Mouse (Mus musculus) neural tube, embryonic 12.5 days (tissue): ENCODE measurements around the gene Gadd45b. TPM values are rescaled to one million over a fixed set of nuclear protein-coding genes. Genes with fewer than 3 reads are reported as not detected.
A peak's percentile ranks its signal among the peaks of the same experiment; 100 is the strongest.

Experiments
- ATAC-seq: fragments of 200-750 bp; cut with Nextera tagmentation; 2 replicates; pipeline ENCODE4 v1.8.0; 2017; ENCODE audit warnings: low read depth, mild to moderate bottlenecking, moderate TSS enrichment, moderate library complexity; ENCODE audit not compliant: low FRiP score
- H3K27ac ChIP-seq: fragments of 300-500 bp; sonication (generic); 2 replicates; pipeline ENCODE4 v1.5.1; 2016
- H3K27me3 ChIP-seq: fragments of 300-500 bp; sonication (generic); replicated peaks from 2 replicates; pipeline ENCODE4 v1.6.1; 2016; ENCODE audit warnings: mild to moderate bottlenecking
- H3K36me3 ChIP-seq: fragments of 300-500 bp; sonication (generic); 2 replicates; pipeline ENCODE4 v1.6.1; 2016; ENCODE audit warnings: mild to moderate bottlenecking
- H3K4me1 ChIP-seq: fragments of 300-500 bp; sonication (generic); 2 replicates; pipeline ENCODE4 v1.6.1; 2016
- H3K4me2 ChIP-seq: fragments of 300-500 bp; sonication (generic); replicated peaks from 2 replicates; pipeline ENCODE4 v1.6.1; 2016; ENCODE audit warnings: mild to moderate bottlenecking
- H3K4me3 ChIP-seq: fragments of 300-500 bp; sonication (generic); 2 replicates; pipeline ENCODE4 v1.5.1; 2016
- H3K9ac ChIP-seq: fragments of 300-500 bp; sonication (generic); 2 replicates; pipeline ENCODE4 v1.6.1; 2016; ENCODE audit warnings: mild to moderate bottlenecking
- H3K9me3 ChIP-seq: fragments of 300-500 bp; sonication (generic); 2 replicates; pipeline ENCODE4 v1.6.1; 2016; ENCODE audit warnings: mild to moderate bottlenecking
- WGBS: fragments of 180-500 bp; shearing (Covaris S2); methylation state at CpG from one replicate; pipeline ENCODE4 v1.1.7; 2016; 5-methylcytosine and 5-hydroxymethylcytosine counted together
- polyA plus RNA-seq: library from polyadenylated mRNA; unstranded; fragments of >200 nt; fragmentation: Nextera tagmentation; extraction: Ambion mirVana; gene quantifications from 2 replicates; pipeline ENCODE4 v1.2.1, GENCODE M21; 2016

Gadd45b gene
- polyA plus RNA-seq, 1 experiment from 2014 or later: 8.0 TPM

DNA sequence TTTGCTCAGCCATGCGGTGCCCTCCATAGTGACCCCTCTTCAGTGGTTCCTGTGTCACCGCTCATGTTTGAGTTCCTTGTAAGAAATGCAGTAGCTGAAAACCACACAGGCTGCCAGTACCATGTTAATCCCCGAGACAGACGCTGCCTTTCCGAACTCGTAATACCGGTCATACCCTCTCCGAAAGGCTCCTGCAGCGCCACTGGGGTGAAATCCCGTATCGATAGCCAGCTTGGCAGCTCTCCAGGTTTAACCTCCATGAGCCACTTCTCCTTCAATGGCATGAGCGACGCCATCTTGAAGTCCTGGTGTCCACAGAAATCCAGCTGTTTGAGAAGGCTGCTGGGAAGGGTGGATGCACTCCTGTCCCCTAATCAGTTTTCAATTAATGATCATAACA is 24.5 kb downstream of the Gadd45b start:
- H3K9ac ChIP-seq: no peak overlapping the region
- no peaks in the 10 kb centered on the region; the same call in 1 of the 2 replicates for H3K4me1 ChIP-seq
- no peaks in the 10 kb centered on the region for H3K36me3 ChIP-seq
- no peak overlapping the region for H3K4me2 ChIP-seq
- ATAC-seq: no peak
- H3K27me3 ChIP-seq: no peaks in the 10 kb centered on the region
- H3K9me3 ChIP-seq: no peaks in the 10 kb centered on the region
- H3K4me3 ChIP-seq: no peak overlapping the region
- WGBS: 89% methylated on average over 13 of the region's 13 CpGs
- H3K27ac ChIP-seq: no peak overlapping the region

DNA sequence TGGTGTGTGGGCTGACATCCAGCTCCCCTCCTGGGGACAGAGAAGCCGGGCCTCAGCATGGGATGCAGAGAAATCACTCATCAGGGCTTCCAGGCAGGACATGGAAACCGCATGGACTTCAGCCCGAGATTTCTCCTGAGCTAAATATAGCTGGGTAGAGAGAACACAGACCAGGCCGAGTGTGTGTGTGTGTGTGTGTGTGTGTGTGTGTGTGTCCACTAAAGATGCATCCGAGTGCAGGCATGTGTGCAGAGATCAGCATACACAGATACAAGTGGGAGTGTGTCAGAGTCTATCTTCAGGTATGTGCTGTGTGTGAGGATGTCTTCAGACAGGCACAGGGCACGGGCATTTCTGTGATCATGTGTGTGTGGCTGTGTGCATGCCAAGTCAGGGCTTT is 25.0 kb downstream of the Gadd45b start:
- H3K27me3 ChIP-seq: no peaks in the 10 kb centered on the region
- H3K9ac ChIP-seq: no peak overlapping the region
- WGBS: 84% methylated on average over 6 of the region's 6 CpGs
- no peak overlapping the region for H3K4me2 ChIP-seq
- no peaks in the 10 kb centered on the region; the same call in 1 of the 2 replicates for H3K4me1 ChIP-seq
- H3K9me3 ChIP-seq: no peaks in the 10 kb centered on the region
- H3K4me3 ChIP-seq: no peak overlapping the region
- no peak overlapping the region for H3K27ac ChIP-seq
- H3K36me3 ChIP-seq: no peaks in the 10 kb centered on the region
- no peak for ATAC-seq

- Histone ChIP-seq H3K9me3 (no peaks in the 10 kb centered on the region), H3K36me3 (no peaks in the 10 kb centered on the region), H3K9ac (no peak overlapping the region), H3K4me1 (no peaks in the 10 kb centered on the region; the same call in 1 of the 2 replicates), H3K27me3 (no peaks in the 10 kb centered on the region), H3K4me3 (no peak overlapping the region), H3K4me2 (no peak overlapping the region), H3K27ac (no peak overlapping the region)
- ATAC-seq: no peak
- 24% methylated on average over 9 of the region's 9 CpGs for WGBS
Observed at GRCm38 (mm10) chr10:80955536-80955935, 25.7 kb downstream of the Gadd45b start.

DNA sequence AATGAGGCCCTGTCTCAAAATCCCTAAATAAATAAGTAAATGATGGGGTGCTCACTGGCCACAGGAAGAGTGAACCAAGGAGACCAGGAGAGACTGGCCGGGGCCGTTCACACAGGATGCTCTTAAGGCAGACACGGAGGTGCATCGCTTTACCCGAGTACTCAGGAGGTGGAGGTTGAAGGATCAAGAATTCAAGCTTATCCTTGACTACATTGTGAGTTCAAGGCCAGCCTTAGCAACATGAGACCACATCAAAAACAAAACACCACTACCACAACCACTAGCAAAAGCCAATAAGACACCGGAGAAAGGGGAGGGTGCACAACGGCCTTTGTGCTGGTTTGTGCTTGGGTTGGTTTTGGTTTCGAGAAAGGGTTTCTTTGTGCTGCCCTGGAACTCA is 26.5 kb downstream of the Gadd45b start:
- H3K9me3 ChIP-seq: no peaks in the 10 kb centered on the region
- no peak overlapping the region for H3K4me3 ChIP-seq
- no peak overlapping the region for H3K27ac ChIP-seq
- no peaks in the 10 kb centered on the region for H3K36me3 ChIP-seq
- ATAC-seq: no peak
- no peaks in the 10 kb centered on the region for H3K27me3 ChIP-seq
- H3K4me1 ChIP-seq: peaks cover 7% of the 10 kb centered on the region; the same call in 1 of the 2 replicates
- H3K9ac ChIP-seq: no peak overlapping the region
- no peak overlapping the region for H3K4me2 ChIP-seq
- WGBS: 93% methylated on average over 8 of the region's 8 CpGs

GRCm38 (mm10) chr10:80956901-80957300 is 27.0 kb downstream of the Gadd45b start:
- H3K4me2 ChIP-seq: no peak overlapping the region
- H3K27me3 ChIP-seq: no peaks in the 10 kb centered on the region
- no peak for ATAC-seq
- H3K4me1 ChIP-seq: peaks cover 9% of the 10 kb centered on the region; the same call in 1 of the 2 replicates
- H3K27ac ChIP-seq: no peak overlapping the region
- H3K9ac ChIP-seq: no peak overlapping the region
- 73% methylated on average over 6 of the region's 6 CpGs for WGBS
- H3K9me3 ChIP-seq: no peaks in the 10 kb centered on the region
- H3K4me3 ChIP-seq: no peak overlapping the region
- H3K36me3 ChIP-seq: no peaks in the 10 kb centered on the region

DNA sequence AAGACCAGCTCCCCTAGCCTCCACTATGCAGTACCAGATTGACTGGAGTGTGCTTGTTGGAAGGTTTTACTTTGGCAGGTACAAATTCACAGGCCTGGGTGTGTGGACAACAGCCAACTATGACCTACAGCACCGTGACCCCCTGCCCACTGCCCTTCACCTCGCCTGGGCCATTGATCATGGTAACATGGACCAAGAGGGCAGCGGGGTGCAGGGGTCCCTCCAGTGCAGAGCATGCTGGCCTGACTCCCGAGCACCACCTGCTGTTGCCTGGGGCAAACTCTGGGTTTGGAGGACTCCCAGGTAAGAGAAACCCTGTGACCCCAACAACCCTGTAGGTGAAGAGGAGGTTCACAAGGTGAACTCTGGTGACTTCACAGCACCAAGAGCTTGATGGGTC is 27.9 kb downstream of the Gadd45b start:
- Histone ChIP-seq H3K9ac (no peak overlapping the region), H3K27ac (no peak overlapping the region), H3K4me2 (no peak overlapping the region), H3K9me3 (no peaks in the 10 kb centered on the region), H3K4me3 (no peak overlapping the region), H3K36me3 (no peaks in the 10 kb centered on the region), H3K4me1 (peaks cover 9% of the 10 kb centered on the region; the same call in 1 of the 2 replicates), H3K27me3 (no peaks in the 10 kb centered on the region)
- ATAC-seq: no peak
- WGBS: 67% methylated on average over 4 of the region's 4 CpGs

GRCm38 (mm10) chr10:80958979-80959637 is 29.2 kb downstream of the Gadd45b start:
- no peak for ATAC-seq
- no peak overlapping the region for H3K9ac ChIP-seq
- H3K27me3 ChIP-seq: no peaks in the 10 kb centered on the region
- H3K36me3 ChIP-seq: no peaks in the 10 kb centered on the region
- H3K27ac ChIP-seq: no peak overlapping the region
- no peaks in the 10 kb centered on the region for H3K9me3 ChIP-seq
- H3K4me2 ChIP-seq: no peak overlapping the region
- WGBS: 84% methylated on average over 5 of the region's 5 CpGs
- peaks cover 9% of the 10 kb centered on the region; the same call in 1 of the 2 replicates for H3K4me1 ChIP-seq
- no peak overlapping the region for H3K4me3 ChIP-seq

GRCm38 (mm10) chr10:80960551-80961508 is 31.0 kb downstream of the Gadd45b start:
- Histone ChIP-seq H3K4me2 (peak overlapping the region; percentile 16; the same call in 1 of the 2 replicates), H3K27ac (no peak overlapping the region), H3K9ac (no peak overlapping the region), H3K9me3 (no peaks in the 10 kb centered on the region), H3K27me3 (no peaks in the 10 kb centered on the region), H3K36me3 (no peaks in the 10 kb centered on the region), H3K4me1 (peaks cover 9% of the 10 kb centered on the region; the same call in 1 of the 2 replicates), H3K4me3 (no peak overlapping the region)
- no peak for ATAC-seq
- WGBS: 12% methylated on average over 16 of the region's 16 CpGs

- no peak for ATAC-seq
- H3K4me1 ChIP-seq: peaks cover 9% of the 10 kb centered on the region; the same call in 1 of the 2 replicates
- H3K36me3 ChIP-seq: no peaks in the 10 kb centered on the region
- no peak overlapping the region for H3K4me3 ChIP-seq
- H3K27me3 ChIP-seq: no peaks in the 10 kb centered on the region
- no peak overlapping the region for H3K27ac ChIP-seq
- no peaks in the 10 kb centered on the region for H3K9me3 ChIP-seq
- WGBS: 58% methylated on average over 10 of the region's 10 CpGs
- H3K4me2 ChIP-seq: no peak overlapping the region
- H3K9ac ChIP-seq: no peak overlapping the region
Observed at GRCm38 (mm10) chr10:80962051-80962472, 32.2 kb downstream of the Gadd45b start.

GRCm38 (mm10) chr10:80962585-80962984 is 32.7 kb downstream of the Gadd45b start:
- H3K9ac ChIP-seq: no peak overlapping the region
- WGBS: 87% methylated on average over 5 of the region's 5 CpGs
- ATAC-seq: no peak

GRCm38 (mm10) chr10:80963031-80963975 is 33.4 kb downstream of the Gadd45b start:
- H3K9me3 ChIP-seq: no peaks in the 10 kb centered on the region
- 53% methylated on average over 12 of the region's 12 CpGs for WGBS
- no peak overlapping the region for H3K9ac ChIP-seq
- H3K27ac ChIP-seq: no peak overlapping the region
- no peak for ATAC-seq
- H3K4me1 ChIP-seq: peaks cover 15% of the 10 kb centered on the region; the same call in 1 of the 2 replicates
- H3K4me2 ChIP-seq: no peak overlapping the region
- no peaks in the 10 kb centered on the region for H3K27me3 ChIP-seq
- H3K36me3 ChIP-seq: no peaks in the 10 kb centered on the region
- H3K4me3 ChIP-seq: no peak overlapping the region

More at GRCm38 (mm10) chr10:80962585-80962984, 32.7 kb downstream of the Gadd45b start:
- no peak overlapping the region for H3K27ac ChIP-seq
- H3K4me2 ChIP-seq: no peak overlapping the region
- no peaks in the 10 kb centered on the region for H3K27me3 ChIP-seq
- peaks cover 14% of the 10 kb centered on the region; the same call in 1 of the 2 replicates for H3K4me1 ChIP-seq
- no peaks in the 10 kb centered on the region for H3K9me3 ChIP-seq
- no peaks in the 10 kb centered on the region for H3K36me3 ChIP-seq
- H3K4me3 ChIP-seq: no peak overlapping the region
